Mouse (Mus musculus) bone marrow, adult 2 months (tissue): ENCODE measurements at regions not wholly inside any gene's neighbourhood (a gene's known extent, or its start where the extent isn't known, plus 50 kb on each side); places are given as distances from the start of the nearest gene placed in this dataset.

Experiments
- CTCF ChIP-seq: fragments of 200-500 bp; IDR thresholded peaks from 2 replicates; pipeline ENCODE4 v1.5.1; 2011; ENCODE audit warnings: low read length, control low read depth; ENCODE audit not compliant: control insufficient read depth, insufficient read depth
- POLR2A ChIP-seq: fragments of 200-500 bp; IDR thresholded peaks from 2 replicates; pipeline ENCODE4 v1.6.1; 2011; ENCODE audit warnings: low read depth, mild to moderate bottlenecking, control low read depth, low read length, borderline replicate concordance; ENCODE audit not compliant: control insufficient read depth

DNA sequence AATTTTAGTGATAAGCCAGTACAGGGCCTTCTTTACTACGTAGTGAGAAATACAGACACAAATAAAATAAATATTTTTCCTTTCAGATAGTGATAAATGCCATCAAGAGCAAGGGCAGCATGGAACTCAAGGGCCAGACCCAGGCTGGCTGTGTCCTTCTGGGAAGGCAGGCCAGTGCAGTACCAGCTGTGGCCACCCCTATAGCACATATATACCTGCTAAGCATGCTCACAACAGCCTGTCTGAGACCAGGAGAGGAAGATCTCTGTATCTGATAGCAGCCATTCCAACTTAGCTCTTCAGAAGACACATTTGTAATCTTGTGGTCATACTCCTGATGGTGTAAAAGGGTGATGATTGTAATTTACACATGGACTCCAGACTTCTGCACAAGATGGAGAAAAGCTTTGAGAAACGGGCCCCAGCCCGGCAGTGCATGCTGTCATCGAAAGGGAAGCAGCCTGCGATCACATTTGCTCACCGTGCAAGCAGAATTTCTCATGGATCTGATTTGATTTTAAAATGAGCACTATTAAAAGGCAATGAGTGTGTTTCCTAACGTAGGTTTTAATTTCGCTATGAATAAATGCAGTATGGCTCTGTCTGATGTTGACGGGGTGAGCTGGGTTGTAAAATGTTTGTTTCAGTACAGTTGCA lies 335.6 kb downstream of the Tmem38b start:
- TF ChIP-seq POLR2A (no peak), CTCF (no peak)
